ENCODE assay signal across 1 mouse cellular context in the genomic region with DNA sequence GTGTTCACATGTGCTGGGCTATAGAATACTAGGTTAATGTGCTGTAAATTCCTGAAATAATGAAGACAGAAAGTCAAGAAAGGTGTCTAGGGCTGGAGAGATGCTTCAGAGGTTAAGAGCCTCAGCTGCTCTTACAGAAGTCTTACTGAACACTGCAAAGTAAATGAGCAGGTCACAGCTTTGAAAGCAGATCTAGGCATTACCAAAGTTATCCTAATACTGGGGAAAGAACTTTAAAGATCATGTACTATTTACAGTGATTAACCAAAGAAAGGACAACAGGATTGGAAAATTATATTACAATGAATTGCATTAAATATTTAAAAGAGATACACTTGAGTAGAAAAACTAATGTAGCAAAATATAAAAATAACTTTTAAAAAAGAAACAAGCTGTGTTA.
TF ChIP-seq lines count a peak whose summit lies in the region.

No protein-coding gene starts in this region.

TF ChIP-seq in CH12.LX, 34 proteins besides CTCF, POLR2A, EP300 and RAD21:
- no peak for TF ChIP-seq HCFC1 (IDR thresholded peaks at IDR 0.05; ENCODE audit: low read depth, low read length)
- 0 out of 2 replicates have a peak, but pooled peaks have one; percentile 49 for TF ChIP-seq CHD1 (IDR thresholded peaks at IDR 0.05; ENCODE audit: low read depth, low read length)
- no peak for TF ChIP-seq ELF1 (IDR thresholded peaks at IDR 0.05; ENCODE audit: low read depth, low read length)
- TF ChIP-seq ZC3H11A (IDR thresholded peaks at IDR 0.05; ENCODE audit: low read depth, low read length) = no peak
- no peak for TF ChIP-seq MAZ (IDR thresholded peaks at IDR 0.05; ENCODE audit: low read depth, low read length)
- peak; percentile 97 for TF ChIP-seq MXI1 (IDR thresholded peaks at IDR 0.05; ENCODE audit: low read depth, low read length)
- TF ChIP-seq GABPA (IDR thresholded peaks at IDR 0.05; ENCODE audit: insufficient replicate concordance, low read depth, low read length) = no peak
- no peak for TF ChIP-seq ZNF384 (IDR thresholded peaks at IDR 0.05; ENCODE audit: low read depth, low read length)
- no peak for TF ChIP-seq JUND (conservative IDR thresholded peaks at IDR 0.05; ENCODE audit: low read depth, low read length)
- TF ChIP-seq NELFE (IDR thresholded peaks at IDR 0.05; ENCODE audit: low read depth, low read length) = no peak
- TF ChIP-seq E2F4 (IDR thresholded peaks at IDR 0.05; ENCODE audit: insufficient replicate concordance, low read depth, low read length) = no peak
- no peak for TF ChIP-seq BHLHE40 (IDR thresholded peaks at IDR 0.05; ENCODE audit: low read depth, low read length)
- TF ChIP-seq TCF12 (IDR thresholded peaks at IDR 0.05; ENCODE audit: low read depth, low read length) = no peak
- no peak for TF ChIP-seq ZKSCAN1 (IDR thresholded peaks at IDR 0.05; ENCODE audit: borderline replicate concordance, low read depth, low read length)
